Mouse (Mus musculus): ENCODE data around the gene Gpr26.

The Gpr26 gene

DNA sequence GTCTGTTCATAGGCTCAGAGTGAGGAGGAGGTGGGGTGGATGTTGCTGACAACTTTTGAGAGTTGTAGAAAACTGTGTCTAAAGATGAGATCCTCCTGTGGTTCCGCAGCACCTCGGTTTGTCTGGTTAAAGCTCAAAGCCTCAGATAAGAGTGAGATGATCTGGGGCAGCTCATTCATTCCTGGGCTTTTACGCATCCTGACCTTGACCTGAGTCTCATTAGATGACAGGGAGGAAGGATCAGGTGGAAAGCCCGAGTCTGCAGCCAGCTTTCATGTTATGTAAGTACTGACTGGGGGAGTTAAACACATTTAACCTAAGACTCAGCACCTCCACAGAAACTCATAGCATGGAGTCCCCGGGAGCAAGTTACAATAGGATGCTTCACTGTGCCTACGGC, 60.4 kb downstream of the Gpr26 start:
- DNase-seq = no peak

DNA sequence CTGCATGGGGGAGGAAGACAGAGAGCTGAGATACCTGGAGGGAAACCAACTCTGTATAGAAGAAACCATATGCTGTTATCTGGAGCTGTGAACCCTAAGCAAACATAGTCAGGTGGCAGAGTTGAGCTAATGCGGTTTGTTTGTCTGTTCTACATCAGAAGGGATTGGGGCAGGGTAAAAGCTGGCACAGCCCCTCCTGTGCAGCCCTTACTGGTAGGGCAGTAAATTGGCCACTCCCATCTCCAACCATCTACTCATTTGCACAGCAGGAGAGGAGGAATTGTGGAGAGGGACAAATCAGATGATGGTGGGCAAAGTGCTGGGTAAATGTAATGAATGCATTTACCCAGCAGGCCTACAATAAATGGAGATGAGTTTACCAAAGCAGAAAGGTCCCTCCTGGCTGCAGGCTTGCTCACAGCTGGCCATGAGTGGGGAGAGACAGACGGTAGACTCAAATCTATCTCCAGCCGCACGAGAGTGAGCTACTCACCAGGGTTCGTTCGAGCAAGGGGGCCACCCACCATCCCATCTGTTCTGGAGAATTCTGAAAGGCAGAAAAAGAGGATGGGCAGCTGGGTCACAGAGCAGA, 65.8 kb downstream of the Gpr26 start:
- no peak for DNase-seq
